Mouse (Mus musculus): ENCODE measurements around the gene A3galt2.
A peak's percentile ranks its signal among the peaks of the same experiment; 100 is the strongest.

Gene A3galt2

GRCm38 (mm10) chr4:128789646-128790045, 34.5 kb downstream of the A3galt2 start:
- no peak for DNase-seq (ENCODE audit: extremely low read depth, insufficient read length, low spot score)

- DNase-seq (ENCODE audit: extremely low read depth, insufficient read length, low spot score): peak; percentile 54
Measured at GRCm38 (mm10) chr4:128793710-128794109, 38.5 kb downstream of the A3galt2 start.

- no peak for DNase-seq (ENCODE audit: extremely low read depth, insufficient read length, low spot score)
Measured at GRCm38 (mm10) chr4:128794198-128794597, 39.0 kb downstream of the A3galt2 start.

- no peak for DNase-seq (ENCODE audit: extremely low read depth, insufficient read length, low spot score)
Measured at GRCm38 (mm10) chr4:128795596-128795995, 40.4 kb downstream of the A3galt2 start.

GRCm38 (mm10) chr4:128796788-128797187, 41.6 kb downstream of the A3galt2 start:
- DNase-seq (ENCODE audit: extremely low read depth, insufficient read length, low spot score): no peak

- no peak for DNase-seq (ENCODE audit: extremely low read depth, insufficient read length, low spot score)
Measured at GRCm38 (mm10) chr4:128801675-128802465, 46.7 kb downstream of the A3galt2 start.

- DNase-seq (ENCODE audit: extremely low read depth, insufficient read length, low spot score): no peak
Measured at GRCm38 (mm10) chr4:128803569-128803968, 48.4 kb downstream of the A3galt2 start.

GRCm38 (mm10) chr4:128804426-128805149, 49.4 kb downstream of the A3galt2 start:
- no peak for DNase-seq (ENCODE audit: extremely low read depth, insufficient read length, low spot score)

GRCm38 (mm10) chr4:128805150-128806042, 50.2 kb downstream of the A3galt2 start:
- DNase-seq (ENCODE audit: extremely low read depth, insufficient read length, low spot score): peak; percentile 73

GRCm38 (mm10) chr4:128806043-128806826, 51.1 kb downstream of the A3galt2 start, which contains the start of gene Zfp362:
Zfp362 (minus strand) TSS chr4:128806045.
- DNase-seq (ENCODE audit: extremely low read depth, insufficient read length, low spot score): no peak

GRCm38 (mm10) chr4:128806827-128807179, 51.6 kb downstream of the A3galt2 start:
- DNase-seq (ENCODE audit: extremely low read depth, insufficient read length, low spot score): peak; percentile 48

GRCm38 (mm10) chr4:128811382-128812056, 56.4 kb downstream of the A3galt2 start:
- peak; percentile 70 for DNase-seq (ENCODE audit: extremely low read depth, insufficient read length, low spot score)

- DNase-seq (ENCODE audit: extremely low read depth, insufficient read length, low spot score): no peak
Measured at GRCm38 (mm10) chr4:128817011-128817410, 61.8 kb downstream of the A3galt2 start.

Data from 3134 (cell line).